Mouse (Mus musculus): ENCODE measurements at regions not wholly inside any gene's neighbourhood (a gene's known extent, or its start where the extent isn't known, plus 50 kb on each side); places are given as distances from the start of the nearest gene placed in this dataset.

- no peak for TF ChIP-seq CHD2 (IDR thresholded peaks at IDR 0.05; ENCODE audit: low read depth, low read length)
- TF ChIP-seq HCFC1 (IDR thresholded peaks at IDR 0.05; ENCODE audit: borderline replicate concordance, insufficient read depth, low read length) = no peak
- no peak for TF ChIP-seq MAFK (IDR thresholded peaks at IDR 0.05; ENCODE audit: insufficient read depth, low read depth, low read length)
These were observed 342.5 kb upstream of the Ghitm start for GRCm38 (mm10) chr14:37477599-37477998.

All from ES-E14 (cell line).